Mouse (Mus musculus): ENCODE measurements at regions not wholly inside any gene's neighbourhood (a gene's known extent, or its start where the extent isn't known, plus 50 kb on each side); places are given as distances from the start of the nearest gene placed in this dataset.
"Not testable (repeated sequence)": the region's sequence is repeated elsewhere in the genome, so short reads cannot be mapped to it uniquely, and the experiment has no call there.

DNA sequence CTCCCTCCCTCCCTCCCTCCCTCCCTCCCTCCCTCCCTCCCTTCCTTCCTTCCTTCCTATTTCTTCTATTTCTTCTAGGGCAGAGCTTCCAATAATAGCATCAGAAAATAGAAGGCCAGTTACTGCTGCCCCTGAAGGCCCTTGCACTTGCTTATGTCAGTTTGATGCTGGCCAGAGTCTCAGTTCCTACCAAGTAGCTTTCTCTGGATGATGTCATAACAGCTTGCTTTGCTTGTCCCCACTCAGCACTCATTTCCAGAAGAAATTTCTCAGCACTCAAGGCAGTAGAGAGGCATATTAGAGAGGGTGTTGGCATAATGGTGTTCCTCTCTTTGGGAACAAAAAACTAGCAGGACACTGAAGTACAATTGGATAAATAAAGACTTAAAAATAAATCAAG is 811.6 kb upstream of the 4930444P10Rik start:
- Histone ChIP-seq H3K4me1 (ENCODE audit: control insufficient read depth, insufficient read depth, low read length) (no peaks in the 10 kb centered on the region), H3K4me3 (ENCODE audit: insufficient read depth, low read length) (no peak overlapping the region), H3K27ac (ENCODE audit: insufficient read depth, low read length) (no peak overlapping the region)
- no peak for TF ChIP-seq POLR2A (IDR thresholded peaks at IDR 0.05; ENCODE audit: extremely low read depth, insufficient read depth, low read length)

DNA sequence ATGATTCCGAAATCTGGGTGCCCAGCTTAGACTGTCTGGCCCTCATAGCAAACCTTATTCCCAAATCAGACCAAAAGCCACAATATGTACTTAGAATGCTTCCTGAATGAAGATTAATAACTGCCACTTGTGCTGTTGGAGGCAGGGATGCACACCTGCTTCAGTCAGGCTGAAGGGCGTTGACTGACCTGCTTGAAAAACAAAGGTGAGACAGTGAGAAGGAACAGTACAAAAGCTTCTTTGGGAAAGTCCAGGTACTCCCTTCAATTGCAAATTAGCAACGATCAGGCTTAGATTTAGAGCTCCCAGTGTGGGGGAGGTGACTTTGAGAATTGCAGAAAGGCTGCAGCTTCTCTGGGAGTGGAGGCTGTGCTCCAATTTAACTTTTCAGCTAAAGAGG is 775.3 kb upstream of the 4930444P10Rik start:
- H3K4me3 ChIP-seq (ENCODE audit: insufficient read depth, low read length); H3K4me1 ChIP-seq (ENCODE audit: control insufficient read depth, insufficient read depth, low read length); H3K27ac ChIP-seq (ENCODE audit: insufficient read depth, low read length): not testable (repeated sequence)

DNA sequence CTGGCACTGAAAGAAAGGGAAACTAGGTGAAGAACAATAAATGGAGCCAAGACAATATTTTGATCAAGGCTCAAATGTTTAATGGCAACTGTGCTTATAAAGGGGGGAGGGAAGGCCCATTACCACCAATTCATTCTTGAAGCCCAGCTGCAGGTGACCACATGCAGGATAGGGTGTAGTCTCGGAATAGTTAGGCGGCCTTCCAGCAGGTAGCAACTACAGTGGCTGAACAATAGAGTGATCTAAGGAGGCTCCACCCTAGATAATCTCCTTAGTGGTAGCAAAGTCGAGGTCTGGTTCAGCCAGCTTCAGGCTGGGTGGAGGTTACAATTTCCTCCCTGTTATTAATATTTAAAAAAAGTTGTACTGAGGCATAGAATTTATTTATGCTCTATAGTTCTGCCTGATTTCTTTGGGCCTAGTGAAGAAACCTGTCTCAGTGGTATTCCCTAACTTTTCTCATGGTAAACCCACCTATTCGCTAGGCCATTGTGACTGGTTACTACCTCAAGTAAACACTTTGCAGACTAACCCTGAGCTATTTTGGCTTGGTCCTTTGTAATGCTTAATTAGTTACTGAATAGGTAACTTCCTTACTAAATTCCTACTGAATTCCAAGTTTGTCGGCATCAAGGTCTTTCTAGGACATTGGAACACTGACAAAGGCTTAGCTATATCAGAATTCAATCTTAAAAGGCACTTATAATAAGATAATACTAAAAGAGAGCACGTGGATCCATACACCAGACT is 774.1 kb upstream of the 4930444P10Rik start:
- not testable (repeated sequence) for H3K4me3 ChIP-seq (ENCODE audit: insufficient read depth, low read length); H3K4me1 ChIP-seq (ENCODE audit: control insufficient read depth, insufficient read depth, low read length); H3K27ac ChIP-seq (ENCODE audit: insufficient read depth, low read length)

DNA sequence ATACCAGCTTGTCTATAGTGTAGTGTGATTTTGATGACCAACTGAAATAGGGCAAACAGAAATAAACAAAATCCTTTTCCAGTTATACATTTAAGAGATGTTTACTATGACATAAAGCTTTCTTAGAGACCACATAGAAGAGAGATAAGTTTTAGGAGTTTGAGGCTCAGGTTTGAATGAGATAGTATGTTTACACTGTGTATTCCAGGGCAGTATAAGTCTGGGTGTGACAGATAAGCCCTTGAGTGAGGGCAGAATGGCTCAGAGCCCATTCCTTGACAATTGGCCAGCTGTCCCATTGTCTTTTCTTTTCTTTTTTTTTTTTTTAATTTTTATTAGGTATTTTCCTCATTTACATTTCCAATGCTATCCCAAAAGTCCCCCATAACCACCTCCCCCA is 744.0 kb upstream of the 4930444P10Rik start:
- no peak overlapping the region for H3K4me3 ChIP-seq (ENCODE audit: insufficient read depth, low read length)
- TF ChIP-seq CTCF (IDR thresholded peaks at IDR 0.05; ENCODE audit: extremely low read depth, insufficient read depth, low read length) (no peak), POLR2A (IDR thresholded peaks at IDR 0.05; ENCODE audit: extremely low read depth, insufficient read depth, low read length) (no peak)
- no peak overlapping the region for H3K27ac ChIP-seq (ENCODE audit: insufficient read depth, low read length)
- no peaks in the 10 kb centered on the region for H3K4me1 ChIP-seq (ENCODE audit: control insufficient read depth, insufficient read depth, low read length)

DNA sequence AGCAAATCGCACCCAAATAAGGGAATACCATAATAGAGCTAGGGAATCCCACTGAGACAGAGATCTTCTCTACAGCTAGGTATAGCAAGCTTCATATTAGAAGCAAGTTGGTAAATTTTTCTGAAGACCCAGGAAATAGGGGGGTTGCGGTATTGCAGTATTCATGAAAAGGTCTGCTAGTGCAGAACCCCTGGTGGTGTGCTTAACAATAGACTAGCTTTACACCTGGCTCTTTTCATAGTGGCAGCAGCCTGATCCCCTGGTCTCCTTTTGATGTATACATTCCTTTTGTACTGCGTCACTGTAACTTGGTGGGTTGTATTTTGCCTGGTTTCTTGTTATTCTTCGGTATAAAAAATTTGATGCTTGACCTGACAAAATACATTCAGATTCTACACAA is 731.6 kb upstream of the 4930444P10Rik start:
- H3K27ac ChIP-seq (ENCODE audit: insufficient read depth, low read length); H3K4me1 ChIP-seq (ENCODE audit: control insufficient read depth, insufficient read depth, low read length): not testable (repeated sequence)

DNA sequence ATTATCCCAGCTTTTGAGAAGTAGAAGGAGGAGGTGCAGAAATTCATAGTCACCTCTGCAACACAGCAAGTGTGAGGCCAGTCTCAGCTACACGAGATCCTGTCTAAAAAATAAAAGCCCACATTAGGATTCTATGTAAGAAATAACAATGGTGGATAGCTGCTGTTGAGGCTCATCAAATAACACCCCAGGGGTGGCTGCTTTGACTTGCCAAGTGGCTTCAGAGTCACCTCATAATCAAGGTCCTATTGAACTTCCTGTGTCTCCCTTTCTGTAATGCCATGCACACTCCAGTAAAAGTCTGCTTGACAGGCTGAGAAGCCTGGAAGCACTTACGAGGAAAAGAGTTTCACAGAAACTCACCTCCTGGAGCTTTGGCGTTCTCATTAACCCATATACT is 730.9 kb upstream of the 4930444P10Rik start:
- Histone ChIP-seq H3K27ac (ENCODE audit: insufficient read depth, low read length) (no peak overlapping the region), H3K4me1 (ENCODE audit: control insufficient read depth, insufficient read depth, low read length) (no peaks in the 10 kb centered on the region)
- TF ChIP-seq POLR2A (IDR thresholded peaks at IDR 0.05; ENCODE audit: extremely low read depth, insufficient read depth, low read length) (no peak), CTCF (IDR thresholded peaks at IDR 0.05; ENCODE audit: extremely low read depth, insufficient read depth, low read length) (no peak)

More for the DNA sequence above, 731.6 kb upstream of the 4930444P10Rik start:
- not testable (repeated sequence) for H3K4me3 ChIP-seq (ENCODE audit: insufficient read depth, low read length)

DNA sequence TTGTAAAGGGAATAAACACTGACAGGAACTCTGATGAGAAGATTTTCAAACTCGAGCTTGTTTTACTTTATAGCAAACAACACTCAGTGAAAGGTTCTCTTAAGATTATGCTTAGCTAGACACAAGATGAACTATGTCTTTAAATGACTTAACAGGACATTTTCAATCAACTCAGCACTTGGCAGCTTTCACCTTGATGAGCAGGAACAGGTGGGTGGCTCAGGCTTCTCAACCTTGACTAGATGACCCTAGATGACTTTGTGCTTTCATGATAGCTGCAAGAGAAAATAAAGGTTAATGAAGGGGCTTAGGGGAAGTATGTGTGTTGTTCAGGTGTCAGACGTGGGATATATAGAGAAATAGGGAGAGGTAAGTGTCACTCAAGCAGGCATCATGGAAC is 728.1 kb upstream of the 4930444P10Rik start:
- TF ChIP-seq POLR2A (IDR thresholded peaks at IDR 0.05; ENCODE audit: extremely low read depth, insufficient read depth, low read length), result no peak
- TF ChIP-seq CTCF (IDR thresholded peaks at IDR 0.05; ENCODE audit: extremely low read depth, insufficient read depth, low read length), result no peak
- Histone ChIP-seq H3K27ac (ENCODE audit: insufficient read depth, low read length) (no peak overlapping the region), H3K4me1 (ENCODE audit: control insufficient read depth, insufficient read depth, low read length) (no peaks in the 10 kb centered on the region), H3K4me3 (ENCODE audit: insufficient read depth, low read length) (no peak overlapping the region)

More for the DNA sequence above, 730.9 kb upstream of the 4930444P10Rik start:
- H3K4me3 ChIP-seq (ENCODE audit: insufficient read depth, low read length), result no peak overlapping the region

DNA sequence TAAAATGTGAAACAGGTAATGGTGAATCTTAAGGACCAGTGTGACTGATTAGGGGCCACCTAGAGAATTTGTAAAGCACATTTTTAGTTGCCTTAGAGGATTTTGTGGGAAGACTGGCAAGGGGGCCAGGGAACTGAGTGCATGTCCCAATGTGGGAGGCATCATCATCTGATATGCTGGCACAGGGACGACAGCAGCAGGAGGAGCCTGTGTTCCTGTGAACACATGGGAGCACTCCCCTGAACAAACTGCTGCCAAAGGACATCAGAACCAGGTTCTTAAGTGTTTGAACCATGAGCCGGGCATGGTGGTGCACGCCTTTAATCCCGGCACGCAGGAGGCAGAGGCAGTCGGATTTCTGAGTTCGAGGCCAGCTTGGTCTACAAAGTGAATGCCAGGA is 723.4 kb upstream of the 4930444P10Rik start:
- no peak overlapping the region for H3K4me3 ChIP-seq (ENCODE audit: insufficient read depth, low read length)
- H3K4me1 ChIP-seq (ENCODE audit: control insufficient read depth, insufficient read depth, low read length), result no peaks in the 10 kb centered on the region
- no peak overlapping the region for H3K27ac ChIP-seq (ENCODE audit: insufficient read depth, low read length)
- no peak for TF ChIP-seq POLR2A (IDR thresholded peaks at IDR 0.05; ENCODE audit: extremely low read depth, insufficient read depth, low read length)
- no peak for TF ChIP-seq CTCF (IDR thresholded peaks at IDR 0.05; ENCODE audit: extremely low read depth, insufficient read depth, low read length)

DNA sequence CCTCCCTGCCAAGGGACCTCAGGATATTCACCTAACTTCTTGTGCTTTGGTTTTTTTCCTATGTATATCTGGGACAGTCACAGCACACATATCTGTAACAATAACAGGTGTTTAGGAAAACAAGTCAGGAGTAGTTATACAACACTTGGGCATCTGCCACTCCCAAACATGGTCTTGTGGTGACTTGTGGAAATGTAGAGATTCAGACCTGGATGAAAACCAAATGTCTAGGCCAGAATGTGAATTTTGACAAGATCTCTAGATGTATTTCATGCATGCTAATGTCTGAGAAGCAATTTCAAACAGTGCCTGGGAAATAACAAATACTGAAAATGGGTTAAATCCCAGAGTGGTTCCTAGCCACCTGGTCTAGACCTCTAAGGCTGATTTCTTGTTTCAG is 722.6 kb upstream of the 4930444P10Rik start:
- no peaks in the 10 kb centered on the region for H3K4me1 ChIP-seq (ENCODE audit: control insufficient read depth, insufficient read depth, low read length)
- no peak for TF ChIP-seq CTCF (IDR thresholded peaks at IDR 0.05; ENCODE audit: extremely low read depth, insufficient read depth, low read length)
- no peak for TF ChIP-seq POLR2A (IDR thresholded peaks at IDR 0.05; ENCODE audit: extremely low read depth, insufficient read depth, low read length)
- H3K27ac ChIP-seq (ENCODE audit: insufficient read depth, low read length), result no peak overlapping the region
- H3K4me3 ChIP-seq (ENCODE audit: insufficient read depth, low read length), result no peak overlapping the region

DNA sequence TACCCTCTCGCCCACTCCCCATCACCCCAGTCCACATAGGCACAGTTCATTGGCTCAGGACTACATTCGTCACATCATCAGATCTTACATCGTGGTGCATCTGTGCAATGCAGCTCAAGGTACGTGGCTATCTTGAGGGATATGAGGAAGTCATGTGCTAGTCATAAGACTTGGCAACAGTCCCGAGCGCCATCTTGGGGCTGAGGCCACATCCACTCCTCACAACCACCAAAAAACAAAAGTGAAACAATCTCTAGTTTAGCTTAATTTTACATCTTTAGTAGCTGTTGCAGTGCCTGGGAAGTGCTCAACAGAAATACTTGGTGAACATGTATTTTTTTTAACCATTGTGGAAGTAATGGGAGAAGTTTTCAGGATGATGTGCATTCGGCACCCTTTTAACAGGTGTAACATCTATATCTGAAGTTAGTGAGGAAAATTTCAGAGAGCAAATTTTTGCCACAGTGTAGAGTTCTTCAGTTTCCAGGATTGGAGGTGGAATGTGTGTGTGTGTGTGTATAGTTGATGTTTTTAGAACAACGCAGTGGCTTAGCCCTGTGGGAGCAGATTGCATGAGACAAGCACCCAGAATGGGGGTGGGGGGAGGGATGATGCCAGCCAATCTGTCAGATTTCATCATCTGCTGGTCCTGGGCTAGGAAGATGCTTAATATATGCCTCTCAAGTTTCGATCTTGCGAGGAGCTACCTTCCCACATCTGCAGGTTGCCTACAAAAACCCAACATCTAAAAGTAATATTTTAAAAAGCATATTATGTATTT is 716.4 kb upstream of the 4930444P10Rik start:
- no peaks in the 10 kb centered on the region for H3K4me1 ChIP-seq (ENCODE audit: control insufficient read depth, insufficient read depth, low read length)
- TF ChIP-seq CTCF (IDR thresholded peaks at IDR 0.05; ENCODE audit: extremely low read depth, insufficient read depth, low read length) (no peak), POLR2A (IDR thresholded peaks at IDR 0.05; ENCODE audit: extremely low read depth, insufficient read depth, low read length) (no peak)
- no peak overlapping the region for H3K27ac ChIP-seq (ENCODE audit: insufficient read depth, low read length)
- no peak overlapping the region for H3K4me3 ChIP-seq (ENCODE audit: insufficient read depth, low read length)

All from cortical plate, adult 2 months (tissue).